Mouse (Mus musculus): ENCODE results near the gene Mfap3. TPM values are rescaled to one million over a fixed set of nuclear protein-coding genes. Genes with fewer than 3 reads are reported as not detected.
A peak's percentile ranks its signal among the peaks of the same experiment; 100 is the strongest.

The Mfap3 gene
- total RNA-seq (2021), result 10 to 100 TPM; 29.5 to 36.4 TPM

GRCm38 (mm10) chr11:57518091-57518750 is at the start of gene Mfap3, which contains the start of gene Fam114a2:
Mfap3 (plus strand) TSS chr11:57518664.
Fam114a2 (minus strand) TSS chr11:57518617.
- DNase-seq (ENCODE audit: extremely low spot score in 1 of 2, low spot score in 1 of 2), result peak; percentile 86 to 87

GRCm38 (mm10) chr11:57468706-57469105 is 49.8 kb upstream of the Mfap3 start:
- no peak for DNase-seq (ENCODE audit: extremely low spot score in 1 of 2, low spot score in 1 of 2)

GRCm38 (mm10) chr11:57470056-57470455 is 48.4 kb upstream of the Mfap3 start:
- no peak for DNase-seq (ENCODE audit: extremely low spot score in 1 of 2, low spot score in 1 of 2)

GRCm38 (mm10) chr11:57470979-57471378 is 47.5 kb upstream of the Mfap3 start:
- no peak for DNase-seq (ENCODE audit: extremely low spot score in 1 of 2, low spot score in 1 of 2)

GRCm38 (mm10) chr11:57474296-57474941 is 44.0 kb upstream of the Mfap3 start:
- DNase-seq (ENCODE audit: extremely low spot score in 1 of 2, low spot score in 1 of 2), result peak in 1 of 2 experiments; percentile 34

GRCm38 (mm10) chr11:57475119-57475518 is 43.3 kb upstream of the Mfap3 start:
- peak in 1 of 2 experiments; percentile 75 for DNase-seq (ENCODE audit: extremely low spot score in 1 of 2, low spot score in 1 of 2)

- DNase-seq (ENCODE audit: extremely low spot score in 1 of 2, low spot score in 1 of 2), result no peak
Observed at GRCm38 (mm10) chr11:57478077-57478476, 40.4 kb upstream of the Mfap3 start.

- no peak for DNase-seq (ENCODE audit: extremely low spot score in 1 of 2, low spot score in 1 of 2)
Observed at GRCm38 (mm10) chr11:57488436-57488835, 30.0 kb upstream of the Mfap3 start.

GRCm38 (mm10) chr11:57496462-57497039 is 21.9 kb upstream of the Mfap3 start:
- no peak for DNase-seq (ENCODE audit: extremely low spot score in 1 of 2, low spot score in 1 of 2)

- no peak for DNase-seq (ENCODE audit: extremely low spot score in 1 of 2, low spot score in 1 of 2)
Observed at GRCm38 (mm10) chr11:57497701-57498100, 20.8 kb upstream of the Mfap3 start.

GRCm38 (mm10) chr11:57498215-57498614 is 20.2 kb upstream of the Mfap3 start:
- no peak for DNase-seq (ENCODE audit: extremely low spot score in 1 of 2, low spot score in 1 of 2)

GRCm38 (mm10) chr11:57503155-57503554 is 15.3 kb upstream of the Mfap3 start:
- no peak for DNase-seq (ENCODE audit: extremely low spot score in 1 of 2, low spot score in 1 of 2)

GRCm38 (mm10) chr11:57506899-57507298 is 11.6 kb upstream of the Mfap3 start:
- no peak for DNase-seq (ENCODE audit: extremely low spot score in 1 of 2, low spot score in 1 of 2)

- no peak for DNase-seq (ENCODE audit: extremely low spot score in 1 of 2, low spot score in 1 of 2)
Observed at GRCm38 (mm10) chr11:57515218-57515617, 3.2 kb upstream of the Mfap3 start.

- no peak for DNase-seq (ENCODE audit: extremely low spot score in 1 of 2, low spot score in 1 of 2)
Observed at GRCm38 (mm10) chr11:57516946-57517441, 1.5 kb upstream of the Mfap3 start.

- DNase-seq (ENCODE audit: extremely low spot score in 1 of 2, low spot score in 1 of 2), result no peak
Observed at GRCm38 (mm10) chr11:57518751-57519148, 286 bp downstream of the Mfap3 start.

GRCm38 (mm10) chr11:57519304-57519703 is 840 bp downstream of the Mfap3 start:
- no peak for DNase-seq (ENCODE audit: extremely low spot score in 1 of 2, low spot score in 1 of 2)

GRCm38 (mm10) chr11:57521206-57521605 is 2.7 kb downstream of the Mfap3 start:
- no peak for DNase-seq (ENCODE audit: extremely low spot score in 1 of 2, low spot score in 1 of 2)

GRCm38 (mm10) chr11:57522046-57522445 is 3.6 kb downstream of the Mfap3 start:
- DNase-seq (ENCODE audit: extremely low spot score in 1 of 2, low spot score in 1 of 2), result peak; percentile 31 to 45

GRCm38 (mm10) chr11:57523418-57523817 is 5.0 kb downstream of the Mfap3 start:
- DNase-seq (ENCODE audit: extremely low spot score in 1 of 2, low spot score in 1 of 2), result no peak

GRCm38 (mm10) chr11:57524597-57524996 is 6.1 kb downstream of the Mfap3 start:
- DNase-seq (ENCODE audit: extremely low spot score in 1 of 2, low spot score in 1 of 2), result no peak
